Mouse (Mus musculus) neural tube, embryonic 10.5 days (tissue): ENCODE measurements around the gene Tns3.

Source experiments
- DNase-seq: peaks from one replicate; pipeline ENCODE4 v3.0.0-alpha.2; 2017; ENCODE audit warnings: low spot score; ENCODE audit errors: extremely low spot score

Tns3 gene

GRCm38 (mm10) chr11:8680650-8681049 is 16.3 kb upstream of the Tns3 start:
- DNase-seq: no peak

GRCm38 (mm10) chr11:8679221-8679620 is 14.9 kb upstream of the Tns3 start:
- DNase-seq: no peak

GRCm38 (mm10) chr11:8678260-8678995 is 14.1 kb upstream of the Tns3 start:
- DNase-seq: no peak

GRCm38 (mm10) chr11:8675701-8676474 is 11.6 kb upstream of the Tns3 start:
- no peak for DNase-seq

- DNase-seq: no peak
Measured at GRCm38 (mm10) chr11:8674549-8675149, 10.3 kb upstream of the Tns3 start.

GRCm38 (mm10) chr11:8671698-8672097 is 7.4 kb upstream of the Tns3 start:
- no peak for DNase-seq

GRCm38 (mm10) chr11:8669138-8669537 is 4.8 kb upstream of the Tns3 start:
- DNase-seq: no peak

- no peak for DNase-seq
Measured at GRCm38 (mm10) chr11:8664797-8665196, 462 bp upstream of the Tns3 start.

- DNase-seq: peak; percentile 85
Measured at GRCm38 (mm10) chr11:8663444-8664392, 617 bp downstream of the Tns3 start.

- no peak for DNase-seq
Measured at GRCm38 (mm10) chr11:8662706-8663429, 1.5 kb downstream of the Tns3 start.

GRCm38 (mm10) chr11:8660951-8661350 is 3.4 kb downstream of the Tns3 start:
- DNase-seq: no peak

- DNase-seq: no peak
Measured at GRCm38 (mm10) chr11:8659851-8660250, 4.5 kb downstream of the Tns3 start.

- no peak for DNase-seq
Measured at GRCm38 (mm10) chr11:8659061-8659460, 5.3 kb downstream of the Tns3 start.

- no peak for DNase-seq
Measured at GRCm38 (mm10) chr11:8657493-8657892, 6.8 kb downstream of the Tns3 start.

- no peak for DNase-seq
Measured at GRCm38 (mm10) chr11:8656448-8657393, 7.6 kb downstream of the Tns3 start.

- DNase-seq: no peak
Measured at GRCm38 (mm10) chr11:8653800-8654295, 10.5 kb downstream of the Tns3 start.

GRCm38 (mm10) chr11:8652792-8653645 is 11.3 kb downstream of the Tns3 start:
- no peak for DNase-seq

GRCm38 (mm10) chr11:8652116-8652714 is 12.1 kb downstream of the Tns3 start:
- no peak for DNase-seq
